Mouse (Mus musculus) bone marrow macrophage, adult 2 months (primary cell): ENCODE measurements around the gene Fgf4. TPM values are rescaled to one million over a fixed set of nuclear protein-coding genes. Genes with fewer than 3 reads are reported as not detected.
"Not testable (repeated sequence)": the region's sequence is repeated elsewhere in the genome, so short reads cannot be mapped to it uniquely, and the experiment has no call there.

ENCODE experiments used
- H3K27ac ChIP-seq: 2 replicates; pipeline ENCODE4 v1.5.1; 2012; ENCODE audit warnings: low read depth, low read length; ENCODE audit not compliant: insufficient read depth
- H3K4me1 ChIP-seq: 2 replicates; pipeline ENCODE4 v1.6.1; 2012; ENCODE audit warnings: low read length; ENCODE audit not compliant: control insufficient read depth, insufficient read depth
- H3K4me3 ChIP-seq: 2 replicates; pipeline ENCODE4 v1.5.1; 2012; ENCODE audit warnings: mild to moderate bottlenecking, low read length, moderate library complexity; ENCODE audit not compliant: insufficient read depth
- CTCF ChIP-seq: IDR thresholded peaks from 2 replicates; pipeline ENCODE4 v1.5.1; 2012; ENCODE audit warnings: low read depth, mild to moderate bottlenecking, low read length, moderate library complexity
- POLR2A ChIP-seq: IDR thresholded peaks from 2 replicates; pipeline ENCODE4 v1.6.1; 2012; ENCODE audit warnings: mild to moderate bottlenecking, low read depth, low read length, borderline replicate concordance
- polyA plus RNA-seq: library from polyadenylated mRNA; stranded (reverse); fragments of >200 nt; gene quantifications from 2 replicates; pipeline ENCODE4 v1.2.4, GENCODE M21; 2012; ENCODE audit not compliant: missing spikeins, insufficient read depth, insufficient read length

Fgf4 gene
- polyA plus RNA-seq, 1 experiment = not detected

DNA sequence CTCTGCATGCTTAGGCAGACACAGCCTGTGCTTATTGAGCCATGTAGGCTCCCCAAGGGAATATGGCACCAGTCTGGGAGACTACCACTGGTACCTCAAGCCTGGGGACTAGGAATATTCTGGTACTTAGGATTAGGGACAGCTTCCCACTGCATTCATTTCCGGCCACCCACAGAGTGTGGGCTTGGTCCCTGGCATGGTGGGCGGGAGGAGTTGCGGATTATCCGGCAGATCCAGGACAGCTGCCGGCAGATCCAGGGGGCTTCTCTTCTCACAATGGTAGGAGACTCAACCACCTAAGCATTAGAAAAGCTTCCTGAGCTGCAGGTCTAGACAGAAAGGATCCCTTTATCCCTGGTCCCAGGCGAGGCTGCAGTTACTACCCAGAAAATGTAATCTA, 51.3 kb downstream of the Fgf4 start:
- no peak overlapping the region for H3K27ac ChIP-seq
- TF ChIP-seq CTCF = no peak
- TF ChIP-seq POLR2A = no peak
- H3K4me3 ChIP-seq = no peak overlapping the region
- no peaks in the 10 kb centered on the region; the same call in 1 of the 2 replicates for H3K4me1 ChIP-seq

GRCm38 (mm10) chr7:144905514-144905913, 58.3 kb downstream of the Fgf4 start:
- not testable (repeated sequence) for H3K27ac ChIP-seq, H3K4me3 ChIP-seq, H3K4me1 ChIP-seq

GRCm38 (mm10) chr7:144906708-144907397, 59.7 kb downstream of the Fgf4 start:
- no peak overlapping the region for H3K4me3 ChIP-seq
- H3K27ac ChIP-seq = no peak overlapping the region
- TF ChIP-seq CTCF (peak; percentile 80), POLR2A (no peak)
- no peaks in the 10 kb centered on the region for H3K4me1 ChIP-seq

DNA sequence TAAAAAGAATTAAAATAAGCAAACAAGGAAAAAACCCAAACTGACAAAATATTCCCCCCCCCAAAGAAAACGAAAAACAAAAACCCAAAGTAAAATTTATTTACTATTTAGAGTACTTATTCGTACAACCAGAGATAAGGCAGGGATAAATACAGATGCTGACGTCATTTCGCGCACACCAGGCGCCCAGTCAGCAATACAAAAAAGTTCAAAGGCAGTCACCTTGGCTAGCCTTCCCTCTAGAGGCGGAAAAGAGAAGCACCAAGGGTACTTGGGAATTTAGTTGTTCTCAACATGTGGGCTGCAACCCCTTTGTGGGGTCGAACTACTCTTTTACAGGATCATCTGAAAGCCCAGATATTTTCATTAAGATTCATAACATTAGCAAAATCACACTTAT, 60.6 kb downstream of the Fgf4 start:
- H3K4me1 ChIP-seq = no peaks in the 10 kb centered on the region
- H3K4me3 ChIP-seq = no peak overlapping the region
- no peak for TF ChIP-seq CTCF
- TF ChIP-seq POLR2A = no peak
- no peak overlapping the region for H3K27ac ChIP-seq

GRCm38 (mm10) chr7:144908705-144909104, 61.5 kb downstream of the Fgf4 start:
- no peak overlapping the region for H3K27ac ChIP-seq
- no peaks in the 10 kb centered on the region for H3K4me1 ChIP-seq
- no peak overlapping the region for H3K4me3 ChIP-seq
- no peak for TF ChIP-seq POLR2A
- no peak for TF ChIP-seq CTCF

GRCm38 (mm10) chr7:144911121-144911520, 64.0 kb downstream of the Fgf4 start:
- Histone ChIP-seq H3K4me3 (no peak overlapping the region), H3K4me1 (peaks cover 4% of the 10 kb centered on the region), H3K27ac (no peak overlapping the region)
- TF ChIP-seq CTCF (no peak), POLR2A (no peak)

GRCm38 (mm10) chr7:144912897-144913296, 65.7 kb downstream of the Fgf4 start:
- H3K4me1 ChIP-seq = peaks cover 9% of the 10 kb centered on the region
- TF ChIP-seq POLR2A (no peak), CTCF (no peak)
- no peak overlapping the region for H3K27ac ChIP-seq
- H3K4me3 ChIP-seq = no peak overlapping the region

DNA sequence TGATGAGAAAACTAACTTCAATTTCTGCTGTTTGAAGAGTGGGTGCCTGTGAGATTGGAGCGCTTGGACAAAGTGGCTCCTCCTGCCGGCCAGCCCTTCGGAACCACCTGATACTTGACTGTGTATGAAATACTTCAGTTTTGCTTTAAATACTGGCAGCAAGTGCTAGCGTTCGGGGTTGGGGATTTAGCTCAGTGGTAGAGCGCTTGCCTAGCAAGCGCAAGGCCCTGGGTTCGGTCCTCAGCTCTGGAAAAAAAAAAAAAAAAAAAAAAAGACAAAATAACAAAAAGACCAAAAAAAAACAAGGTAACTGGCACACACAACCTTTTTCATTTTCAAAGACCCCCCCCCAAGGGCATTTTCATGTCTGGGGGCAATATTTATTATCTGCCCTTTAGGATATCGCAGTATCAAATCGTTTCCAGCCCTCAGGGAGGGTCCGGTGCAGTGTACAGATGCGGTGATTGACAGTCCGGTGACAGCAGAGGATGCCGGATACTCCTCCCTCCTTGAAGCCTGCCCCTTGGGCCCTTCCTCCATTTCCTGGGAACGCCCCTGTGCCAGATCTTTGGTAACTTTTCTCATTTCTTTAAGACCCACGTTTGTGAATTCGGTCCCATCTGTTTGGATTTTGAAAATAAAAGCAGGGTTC, 67.3 kb downstream of the Fgf4 start:
- TF ChIP-seq CTCF (no peak), POLR2A (0 out of 2 replicates have a peak, but pooled peaks have one; percentile 9)
- Histone ChIP-seq H3K27ac (peak overlapping the region; percentile 71), H3K4me3 (peak overlapping the region; percentile 89), H3K4me1 (peaks cover 9% of the 10 kb centered on the region)

Other genes with a start within 250 kb of the Fgf4 start
- not detected in 2 replicates for gene Ano1, start 95.4 kb upstream of the Fgf4 start, polyA plus RNA-seq
- not detected in 2 replicates for gene Fgf3, start 9.3 kb upstream of the Fgf4 start, polyA plus RNA-seq
- gene Fgf15, start 49.2 kb downstream of the Fgf4 start, polyA plus RNA-seq = not detected in 2 replicates
- 21.5 and 30.3 TPM in 2 replicates for gene LTO1, start 67.7 kb downstream of the Fgf4 start, polyA plus RNA-seq
- 31.4 and 31.9 TPM in 2 replicates for gene Ccnd1, start 92.6 kb downstream of the Fgf4 start, polyA plus RNA-seq